Mouse (Mus musculus) telencephalon, adult 2 months (tissue): ENCODE measurements at regions not wholly inside any gene's neighbourhood (a gene's known extent, or its start where the extent isn't known, plus 50 kb on each side); places are given as distances from the start of the nearest gene placed in this dataset.

Source experiments
- DNase-seq: peaks from one replicate; pipeline ENCODE4 v3.0.0-alpha.2; 2011; ENCODE audit warnings: low read depth, low spot score

- no peak for DNase-seq
Measured at GRCm38 (mm10) chr4:55203731-55204710, 145.8 kb upstream of the Rad23b start.

GRCm38 (mm10) chr4:55206226-55206625 is 143.6 kb upstream of the Rad23b start:
- DNase-seq: no peak

GRCm38 (mm10) chr4:55207749-55208385 is 142.0 kb upstream of the Rad23b start:
- DNase-seq: no peak

- no peak for DNase-seq
Measured at GRCm38 (mm10) chr4:55208386-55209345, 141.2 kb upstream of the Rad23b start.

GRCm38 (mm10) chr4:55215425-55216174 is 134.2 kb upstream of the Rad23b start:
- no peak for DNase-seq

DNA sequence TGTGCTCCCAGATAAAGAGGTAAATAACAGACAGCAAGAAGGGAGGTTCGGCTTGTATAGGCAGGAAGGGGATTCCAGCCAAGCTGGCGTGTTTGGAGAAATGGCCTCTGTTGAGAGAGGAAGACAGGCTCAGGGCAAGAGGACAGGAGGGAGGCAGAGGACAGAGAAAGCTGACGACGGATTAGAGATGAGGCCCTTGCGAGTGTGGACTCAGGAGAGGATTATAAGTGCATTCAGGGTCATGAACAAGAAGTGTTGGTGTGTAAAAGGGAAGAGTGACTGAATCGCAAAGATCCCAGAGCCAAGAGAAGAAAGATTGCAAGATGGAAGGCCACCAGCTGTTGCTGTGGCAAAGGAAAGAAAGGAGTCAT is 133.7 kb upstream of the Rad23b start:
- no peak for DNase-seq

DNA sequence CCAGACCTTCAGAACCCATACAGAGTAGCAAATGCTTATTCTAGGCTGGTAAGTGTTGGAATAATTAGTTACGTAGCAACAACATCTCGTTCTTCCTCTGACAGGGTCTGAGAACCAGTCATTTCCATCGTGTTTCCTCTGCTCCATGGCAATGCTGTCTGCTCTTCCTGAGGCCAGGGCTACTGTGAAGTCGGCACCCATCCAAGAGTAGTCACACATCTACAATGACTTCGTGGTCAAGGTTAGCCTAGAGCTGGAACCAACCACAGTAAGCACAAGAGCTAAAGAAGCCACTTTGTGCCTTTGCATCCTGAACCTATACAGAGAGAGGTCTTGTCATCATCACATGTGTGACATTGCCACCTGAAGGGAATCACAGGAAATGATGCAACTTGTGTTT is 124.1 kb upstream of the Rad23b start:
- DNase-seq: no peak

DNA sequence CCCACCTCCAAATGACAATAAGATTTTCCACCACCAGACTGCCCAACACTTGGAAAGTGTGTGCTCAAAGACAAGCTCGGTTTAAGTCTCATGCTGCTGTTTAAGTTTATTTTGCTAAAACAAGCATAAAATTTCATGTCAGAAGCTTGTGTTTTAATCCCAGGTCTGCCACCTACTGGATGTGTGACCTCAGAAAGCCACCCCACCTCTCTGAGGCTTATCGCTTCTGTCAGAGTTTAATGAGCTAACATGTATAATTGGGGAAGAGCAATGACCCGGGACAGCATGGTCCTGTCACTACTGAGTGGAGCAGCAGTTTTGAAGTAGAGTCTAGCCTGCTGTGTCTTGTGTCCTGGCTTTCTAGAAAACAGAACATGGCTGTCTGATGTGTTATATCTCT is 122.4 kb upstream of the Rad23b start:
- no peak for DNase-seq

- no peak for DNase-seq
Measured at GRCm38 (mm10) chr4:55231522-55231921, 118.3 kb upstream of the Rad23b start.

- DNase-seq: no peak
Measured at GRCm38 (mm10) chr4:55237856-55238255, 112.0 kb upstream of the Rad23b start.

DNA sequence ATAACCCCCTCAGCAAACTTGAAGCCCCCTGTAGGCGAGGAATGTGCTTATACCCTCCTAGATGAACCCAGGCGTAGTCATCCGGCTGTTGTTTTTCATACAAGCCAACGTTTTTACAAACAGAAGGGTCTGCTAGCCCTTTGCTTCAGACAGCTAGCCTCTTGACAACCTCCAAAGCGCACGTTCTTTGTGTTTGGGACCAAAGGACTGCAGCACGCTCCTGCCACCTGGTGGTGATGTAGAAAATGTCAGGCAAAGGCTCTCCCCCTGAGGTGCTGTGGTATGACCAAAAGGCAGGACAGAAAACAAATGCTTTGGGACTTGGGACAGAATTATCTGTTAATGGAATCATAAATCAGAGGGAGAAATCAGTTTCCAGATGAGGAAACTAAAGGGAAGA is 109.4 kb upstream of the Rad23b start:
- DNase-seq: no peak

DNA sequence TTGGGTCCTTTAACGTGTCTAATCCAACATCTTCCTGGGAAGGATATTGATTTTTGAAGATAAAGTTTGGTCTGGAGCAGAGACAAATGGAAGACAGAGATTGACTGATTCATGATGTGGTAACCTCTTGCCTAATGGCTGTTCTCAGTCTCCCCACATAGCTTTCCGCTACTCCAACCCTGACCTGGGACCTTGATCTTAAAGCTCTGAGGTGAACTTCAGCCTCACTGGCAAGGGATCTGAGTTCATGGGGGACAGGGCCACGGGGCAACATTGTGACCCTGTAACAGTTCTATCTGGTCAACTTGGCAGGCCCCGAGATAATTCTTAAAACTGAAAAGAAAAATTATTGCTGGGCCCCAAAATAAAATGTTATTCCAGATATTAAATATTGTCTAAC is 107.5 kb upstream of the Rad23b start:
- DNase-seq: no peak

DNA sequence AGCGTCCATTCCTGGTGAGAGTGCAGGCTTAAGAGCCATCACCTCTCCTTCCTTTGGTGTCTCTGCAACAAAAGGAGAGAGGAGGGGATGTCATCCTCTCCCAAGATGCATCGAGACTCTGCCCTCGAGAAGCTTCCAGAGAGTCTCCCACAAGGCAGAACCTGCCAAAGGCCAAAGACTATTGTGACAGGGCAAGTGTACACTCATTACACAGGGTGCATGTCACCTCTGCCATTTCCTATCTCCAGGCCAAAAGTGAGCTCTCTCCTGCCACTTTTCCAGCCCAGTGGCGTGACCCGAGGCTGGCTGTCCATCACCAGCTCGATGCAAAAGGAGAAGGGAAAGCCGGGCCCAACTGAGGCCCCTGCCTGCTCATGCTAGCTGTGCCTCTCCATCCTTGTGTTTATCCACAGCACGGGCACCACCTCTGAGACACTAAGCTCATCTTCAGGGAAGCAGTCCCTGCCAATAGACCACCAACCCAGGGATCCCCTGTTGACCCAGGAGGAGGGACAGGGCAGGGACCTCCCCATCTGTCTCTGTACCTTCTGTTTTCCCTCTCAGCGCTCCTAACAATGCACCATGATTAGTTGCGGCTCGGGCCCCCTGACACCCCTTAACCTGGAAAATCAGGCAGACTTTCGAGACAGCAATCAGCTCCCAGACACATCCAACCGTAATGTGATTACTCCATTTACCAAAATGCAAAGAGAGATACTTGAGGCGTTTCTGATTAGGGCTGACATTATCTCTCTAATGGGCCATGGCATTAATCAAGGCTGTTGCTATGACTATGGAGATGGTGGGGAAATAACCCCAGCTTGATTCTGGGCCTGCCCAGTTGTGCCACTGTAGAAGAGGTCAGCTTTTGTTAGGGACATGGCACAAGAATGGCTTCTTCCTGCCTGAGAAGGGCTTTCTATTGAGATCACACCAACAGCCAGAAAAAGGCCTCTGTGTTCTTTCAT is 106.5 kb upstream of the Rad23b start:
- DNase-seq: no peak

GRCm38 (mm10) chr4:55245789-55246188 is 104.1 kb upstream of the Rad23b start:
- DNase-seq: no peak

GRCm38 (mm10) chr4:55250334-55250733 is 99.5 kb upstream of the Rad23b start:
- no peak for DNase-seq

- no peak for DNase-seq
Measured at GRCm38 (mm10) chr4:55251546-55251945, 98.3 kb upstream of the Rad23b start.

GRCm38 (mm10) chr4:55253769-55254168 is 96.1 kb upstream of the Rad23b start:
- DNase-seq: peak; percentile 24

- DNase-seq: no peak
Measured at GRCm38 (mm10) chr4:55271965-55272630, 77.7 kb upstream of the Rad23b start.

GRCm38 (mm10) chr4:55276300-55276952 is 73.4 kb upstream of the Rad23b start:
- DNase-seq: no peak
